Comparison of ENCODE assay signal across 9 mouse cellular contexts in genomic region chr17:17394336-17394735, GRCm38 (mm10). TPM values are rescaled to one million over a fixed set of nuclear protein-coding genes. Genes with fewer than 3 reads are reported as not detected.
DNase-seq lines count a peak whose midpoint lies in the region; ATAC-seq lines count a peak whose summit lies in the region.
"Had no signal": no experiment of that assay in that cellular context is flagged by ENCODE, and none has a peak within 500 bp of the region (broad histone marks: within the 10 kb centered on the region; RNA-seq: fewer than 3 reads in every experiment).

No protein-coding gene starts in this region.

- ATAC-seq in forebrain, embryonic 14.5 days, result peak; percentile 50; the same call in 1 of the 2 replicates
- peak; percentile 73 for ATAC-seq in hindbrain, embryonic 16.5 days
- ATAC-seq in megakaryocyte progenitor cell, adult 5-6 weeks (replicated peaks; ENCODE audit: poor library complexity), result peak; percentile 84

- no peak overlapping the region for H3K4me3 ChIP-seq in forebrain, embryonic 14.5 days (ENCODE audit: low read depth, low read length)
- no peak overlapping the region for H3K4me3 ChIP-seq in hindbrain, embryonic 16.5 days (ENCODE audit: low read length)
- H3K4me3 ChIP-seq: limb, embryonic 12.5 days had no signal

- peak; percentile 70 for DNase-seq in Muller cell, postnatal 12 days (ENCODE audit: inconsistent ontology term)
- DNase-seq in c-Kit-positive CD71-negative TER-119-negative erythroid progenitor cells, embryonic 14.5 days (ENCODE audit: low read depth), result peak; percentile 78
- peak; percentile 92 for DNase-seq in forebrain, embryonic 14.5 days (ENCODE audit: low spot score)
- peak; percentile 79 to 91 for DNase-seq in layer of hippocampus, postnatal 14 days (ENCODE audit: low spot score in 2 of 2)
- DNase-seq in right cerebral cortex, adult 2 months (ENCODE audit: low spot score in 2 of 2), result peak; percentile 91 to 95
- DNase-seq in yolk sac, embryonic 10.5 days (ENCODE audit: low spot score), result peak; percentile 55

- H3K27ac ChIP-seq in forebrain, embryonic 14.5 days (ENCODE audit: low read depth, low read length), result no peak overlapping the region
- H3K27ac ChIP-seq in hindbrain, embryonic 16.5 days (ENCODE audit: low read depth, low read length), result no peak overlapping the region
- H3K27ac ChIP-seq: limb, embryonic 12.5 days had no signal

- H3K27me3 ChIP-seq in forebrain, embryonic 14.5 days (replicated peaks; ENCODE audit: control insufficient read depth, insufficient read depth, low read length), result no peaks in the 10 kb centered on the region
- H3K27me3 ChIP-seq in hindbrain, embryonic 16.5 days (replicated peaks; ENCODE audit: control insufficient read depth, insufficient read depth, low read length), result no peaks in the 10 kb centered on the region
- H3K27me3 ChIP-seq: limb, embryonic 12.5 days had no signal

- H3K4me1 ChIP-seq in forebrain, embryonic 14.5 days (ENCODE audit: control insufficient read depth, insufficient read depth, low read length), result peaks cover 6% of the 10 kb centered on the region
- H3K4me1 ChIP-seq in hindbrain, embryonic 16.5 days (ENCODE audit: control insufficient read depth, insufficient read depth, low read depth, low read length), result no peaks in the 10 kb centered on the region
- H3K4me1 ChIP-seq: limb, embryonic 12.5 days had no signal

- H3K4me2 ChIP-seq in forebrain, embryonic 14.5 days (ENCODE audit: low read length), result no peak overlapping the region
- no peak overlapping the region for H3K4me2 ChIP-seq in hindbrain, embryonic 16.5 days (ENCODE audit: low read length)
- H3K4me2 ChIP-seq: limb, embryonic 12.5 days had no signal

- H3K9me3 ChIP-seq in forebrain, embryonic 14.5 days (replicated peaks; ENCODE audit: control insufficient read depth, low read length), result no peaks in the 10 kb centered on the region
- no peaks in the 10 kb centered on the region for H3K9me3 ChIP-seq in hindbrain, embryonic 16.5 days (ENCODE audit: control insufficient read depth, low read length)
- H3K9me3 ChIP-seq: limb, embryonic 12.5 days had no signal

- peaks cover 22% of the 10 kb centered on the region for H3K36me3 ChIP-seq in forebrain, embryonic 14.5 days (ENCODE audit: control insufficient read depth, insufficient read depth, low read length)
- peaks cover 14% of the 10 kb centered on the region for H3K36me3 ChIP-seq in hindbrain, embryonic 16.5 days (ENCODE audit: control insufficient read depth, insufficient read depth, low read length)

- H3K9ac ChIP-seq in forebrain, embryonic 14.5 days (ENCODE audit: low read length), result no peak overlapping the region
- no peak overlapping the region for H3K9ac ChIP-seq in hindbrain, embryonic 16.5 days (ENCODE audit: low read depth, low read length)
- H3K9ac ChIP-seq: limb, embryonic 12.5 days had no signal

- WGBS in forebrain, embryonic 14.5 days, result 27% methylated on average over 4 of the region's 4 CpGs
- 36% methylated on average over 4 of the region's 4 CpGs for WGBS in hindbrain, embryonic 16.5 days

RNA-seq across cellular contexts. Expression of gene Lix1, which starts 8.1 kb away (rescaled TPM):
- 25.0 and 26.9 TPM in 2 replicates for polyA plus RNA-seq in forebrain, embryonic 14.5 days (2014; fragmentation: Nextera tagmentation; extraction: Ambion mirVana)
- 7.8 and 10.1 TPM in 2 replicates for polyA plus RNA-seq in hindbrain, embryonic 16.5 days (2015; fragmentation: Nextera tagmentation; extraction: Ambion mirVana)
- total RNA-seq in layer of hippocampus, postnatal 14 days (2021), result 10 to 100 TPM; 75.6 to 77.4 TPM
- not detected in 2 replicates for total RNA-seq in megakaryocyte progenitor cell, adult 5-6 weeks (2015)
- not detected in 2 replicates for total RNA-seq in megakaryocyte progenitor cell, adult 5-6 weeks (2017)

RNA-seq across cellular contexts. Expression of gene Riok2, which starts 20.2 kb away (rescaled TPM):
- polyA plus RNA-seq in forebrain, embryonic 14.5 days (2014; fragmentation: Nextera tagmentation; extraction: Ambion mirVana), result 30.7 and 33.8 TPM in 2 replicates
- 20.2 and 21.2 TPM in 2 replicates for polyA plus RNA-seq in hindbrain, embryonic 16.5 days (2015; fragmentation: Nextera tagmentation; extraction: Ambion mirVana)
- total RNA-seq in layer of hippocampus, postnatal 14 days (2021), result 10 to 100 TPM; 16.6 to 17.1 TPM
- 44.1 and 53.1 TPM in 2 replicates for total RNA-seq in megakaryocyte progenitor cell, adult 5-6 weeks (2015)
- total RNA-seq in megakaryocyte progenitor cell, adult 5-6 weeks (2017), result 43.6 and 56.7 TPM in 2 replicates

Comparison
In these comparisons a context has a peak if more than half of its experiments do, and no peak if none do; other contexts are left out.
1. RNA of gene Lix1, which starts 8.1 kb away (total RNA-seq): 75.6 to 77.4 TPM in layer of hippocampus, postnatal 14 days; not detected in megakaryocyte progenitor cell, adult 5-6 weeks; every median in the first group is over 10 times any median in the second.
2. Peak in every context shown above with its lines, with median percentiles within 50 percentile points of each other: DNase-seq and ATAC-seq.